Mouse (Mus musculus) lung, adult 18-20 months (tissue): Measurements from ENCODE around the gene Kcnh7.

Experiments
- DNase-seq, 2 experiments: peaks; one replicate each; pipeline ENCODE4 v3.0.0; 2022; ENCODE audit warnings: mixed read lengths in 2 of 2

The Kcnh7 gene

GRCm38 (mm10) chr2:62935273-62935874 lies 248.7 kb downstream of the Kcnh7 start:
- DNase-seq = no peak

- DNase-seq = no peak
Observed at GRCm38 (mm10) chr2:62928494-62928893, 255.6 kb downstream of the Kcnh7 start.

- DNase-seq = no peak
Observed at GRCm38 (mm10) chr2:62928065-62928464, 256.0 kb downstream of the Kcnh7 start.

- no peak for DNase-seq
Observed at GRCm38 (mm10) chr2:62923803-62924202, 260.3 kb downstream of the Kcnh7 start.

GRCm38 (mm10) chr2:62907688-62908087 lies 276.4 kb downstream of the Kcnh7 start:
- no peak for DNase-seq

GRCm38 (mm10) chr2:62902363-62903353 lies 281.4 kb downstream of the Kcnh7 start:
- no peak for DNase-seq

- no peak for DNase-seq
Observed at GRCm38 (mm10) chr2:62878763-62879162, 305.3 kb downstream of the Kcnh7 start.

GRCm38 (mm10) chr2:62855391-62855790 lies 328.7 kb downstream of the Kcnh7 start:
- DNase-seq = no peak

- no peak for DNase-seq
Observed at GRCm38 (mm10) chr2:62842630-62843029, 341.5 kb downstream of the Kcnh7 start.

- no peak for DNase-seq
Observed at GRCm38 (mm10) chr2:62834261-62834660, 349.8 kb downstream of the Kcnh7 start.

- DNase-seq = no peak
Observed at GRCm38 (mm10) chr2:62819231-62819630, 364.9 kb downstream of the Kcnh7 start.

- DNase-seq = no peak
Observed at GRCm38 (mm10) chr2:62816016-62816415, 368.1 kb downstream of the Kcnh7 start.

GRCm38 (mm10) chr2:62808813-62809212 lies 375.3 kb downstream of the Kcnh7 start:
- DNase-seq = no peak

GRCm38 (mm10) chr2:62807476-62807882 lies 376.6 kb downstream of the Kcnh7 start:
- no peak for DNase-seq

- no peak for DNase-seq
Observed at GRCm38 (mm10) chr2:62806931-62807330, 377.2 kb downstream of the Kcnh7 start.

- DNase-seq = no peak
Observed at GRCm38 (mm10) chr2:62804030-62804429, 380.1 kb downstream of the Kcnh7 start.

- no peak for DNase-seq
Observed at GRCm38 (mm10) chr2:62784460-62785038, 399.5 kb downstream of the Kcnh7 start.

GRCm38 (mm10) chr2:62746256-62746655 lies 437.8 kb downstream of the Kcnh7 start:
- DNase-seq = no peak

GRCm38 (mm10) chr2:62743098-62743497 lies 441.0 kb downstream of the Kcnh7 start:
- no peak for DNase-seq

- no peak for DNase-seq
Observed at GRCm38 (mm10) chr2:62730671-62731070, 453.4 kb downstream of the Kcnh7 start.

- no peak for DNase-seq
Observed at GRCm38 (mm10) chr2:62727732-62728131, 456.4 kb downstream of the Kcnh7 start.

- DNase-seq = no peak
Observed at GRCm38 (mm10) chr2:62725946-62726345, 458.1 kb downstream of the Kcnh7 start.

- DNase-seq = no peak
Observed at GRCm38 (mm10) chr2:62718411-62718810, 465.7 kb downstream of the Kcnh7 start.

- no peak for DNase-seq
Observed at GRCm38 (mm10) chr2:62717270-62717669, 466.8 kb downstream of the Kcnh7 start.
